Mouse (Mus musculus) heart, embryonic 12.5 days (tissue): Measurements from ENCODE around the gene Thap11. TPM values are rescaled to one million over a fixed set of nuclear protein-coding genes. Genes with fewer than 3 reads are reported as not detected.

Experiments used
- polyA plus RNA-seq: library from polyadenylated mRNA; unstranded; fragments of >200 nt; fragmentation: Nextera tagmentation; extraction: Ambion mirVana; gene quantifications from 2 replicates; pipeline ENCODE4 v1.2.1, GENCODE M21; 2016

Thap11 gene
- polyA plus RNA-seq, 1 experiment from 2014 or later, result 53.8 TPM

Other genes with a start within 250 kb of the Thap11 start
- 32.8 and 33.4 TPM in 2 replicates for gene Ripor1, start 249.9 kb upstream of the Thap11 start, polyA plus RNA-seq
- gene Ctcf, start 218.6 kb upstream of the Thap11 start, polyA plus RNA-seq, result 66.1 and 75.9 TPM in 2 replicates
- gene Agrp, start 217.7 kb upstream of the Thap11 start, polyA plus RNA-seq, result 0.51 and 0.64 TPM in 2 replicates
- 0.45 and 0.54 TPM in 2 replicates for gene Carmil2, start 168.9 kb upstream of the Thap11 start, polyA plus RNA-seq
- 37.6 and 38.1 TPM in 2 replicates for gene Acd, start 154.0 kb upstream of the Thap11 start, polyA plus RNA-seq
- 14.0 and 14.5 TPM in 2 replicates for gene Pard6a, start 154.0 kb upstream of the Thap11 start, polyA plus RNA-seq
- gene 4933405L10Rik, start 147.5 kb upstream of the Thap11 start, polyA plus RNA-seq, result not detected in 2 replicates
- gene Enkd1, start 146.9 kb upstream of the Thap11 start, polyA plus RNA-seq, result 13.5 and 14.5 TPM in 2 replicates
- gene Gfod2, start 96.5 kb upstream of the Thap11 start, polyA plus RNA-seq, result 10.2 and 10.9 TPM in 2 replicates
- 11.0 and 11.3 TPM in 2 replicates for gene Ranbp10, start 27.8 kb upstream of the Thap11 start, polyA plus RNA-seq
- 0.14 and 0.15 TPM in 2 replicates for gene Tsnaxip1, start 27.4 kb upstream of the Thap11 start, polyA plus RNA-seq
- 42.8 and 46.9 TPM in 2 replicates for gene Cenpt, start 1.9 kb upstream of the Thap11 start, polyA plus RNA-seq
- gene Nutf2, start 5.4 kb downstream of the Thap11 start, polyA plus RNA-seq, result 201 and 224 TPM in 2 replicates
- 42.2 and 43.9 TPM in 2 replicates for gene Edc4, start 25.7 kb downstream of the Thap11 start, polyA plus RNA-seq
- 0.31 and 0.35 TPM in 2 replicates for gene Nrn1l, start 38.4 kb downstream of the Thap11 start, polyA plus RNA-seq
- gene Pskh1, start 45.3 kb downstream of the Thap11 start, polyA plus RNA-seq, result 27.1 and 27.4 TPM in 2 replicates
- gene Ctrl, start 78.7 kb downstream of the Thap11 start, polyA plus RNA-seq, result 0.73 and 1.1 TPM in 2 replicates
- 45.2 and 49.1 TPM in 2 replicates for gene Psmb10, start 83.3 kb downstream of the Thap11 start, polyA plus RNA-seq
- 2.0 and 2.3 TPM in 2 replicates for gene Lcat, start 88.2 kb downstream of the Thap11 start, polyA plus RNA-seq
- gene Slc12a4, start 111.0 kb downstream of the Thap11 start, polyA plus RNA-seq, result 57.5 and 58.3 TPM in 2 replicates
- not detected in 2 replicates for gene Dpep3, start 124.3 kb downstream of the Thap11 start, polyA plus RNA-seq
- gene Dus2, start 136.2 kb downstream of the Thap11 start, polyA plus RNA-seq, result 15.2 TPM in 2 replicates
- gene Dpep2nb, start 150.8 kb downstream of the Thap11 start, polyA plus RNA-seq, result 0.17 TPM in 1 of 2 replicates, not detected in the other
- 12.7 and 13.7 TPM in 2 replicates for gene Ddx28, start 156.8 kb downstream of the Thap11 start, polyA plus RNA-seq
- gene Nfatc3, start 203.7 kb downstream of the Thap11 start, polyA plus RNA-seq, result 4.6 and 5.3 TPM in 2 replicates